Mouse (Mus musculus) embryo, embryonic 11.5 days (tissue): ENCODE results near the gene Josd1.

Experiments
- DNase-seq: peaks from one replicate; pipeline ENCODE4 v3.0.0-alpha.2; 2012; ENCODE audit warnings: low read depth, low spot score

The Josd1 gene

GRCm38 (mm10) chr15:79687646-79688267 lies at the start of gene Josd1:
Josd1 (minus strand) TSS chr15:79687919.
- DNase-seq = peak; percentile 90

- no peak for DNase-seq
Measured at GRCm38 (mm10) chr15:79734311-79734710, 46.6 kb upstream of the Josd1 start.

- no peak for DNase-seq
Measured at GRCm38 (mm10) chr15:79733640-79734039, 45.9 kb upstream of the Josd1 start.

- DNase-seq = no peak
Measured at GRCm38 (mm10) chr15:79733192-79733591, 45.5 kb upstream of the Josd1 start.

GRCm38 (mm10) chr15:79731554-79731953 lies 43.8 kb upstream of the Josd1 start:
- DNase-seq = no peak

- DNase-seq = no peak
Measured at GRCm38 (mm10) chr15:79728731-79729388, 41.1 kb upstream of the Josd1 start.

- DNase-seq = no peak
Measured at GRCm38 (mm10) chr15:79728311-79728710, 40.6 kb upstream of the Josd1 start.

GRCm38 (mm10) chr15:79727840-79728239 lies 40.1 kb upstream of the Josd1 start:
- DNase-seq = no peak

GRCm38 (mm10) chr15:79725190-79725789 lies 37.6 kb upstream of the Josd1 start:
- no peak for DNase-seq

GRCm38 (mm10) chr15:79723439-79723838 lies 35.7 kb upstream of the Josd1 start:
- DNase-seq = no peak

- DNase-seq = no peak
Measured at GRCm38 (mm10) chr15:79720796-79721195, 33.1 kb upstream of the Josd1 start.

- no peak for DNase-seq
Measured at GRCm38 (mm10) chr15:79720267-79720666, 32.5 kb upstream of the Josd1 start.

GRCm38 (mm10) chr15:79716710-79717109 lies 29.0 kb upstream of the Josd1 start:
- DNase-seq = no peak

- no peak for DNase-seq
Measured at GRCm38 (mm10) chr15:79715646-79716045, 27.9 kb upstream of the Josd1 start.

- no peak for DNase-seq
Measured at GRCm38 (mm10) chr15:79708229-79708822, 20.6 kb upstream of the Josd1 start.

GRCm38 (mm10) chr15:79706603-79707214 lies 19.0 kb upstream of the Josd1 start:
- DNase-seq = no peak

- DNase-seq = no peak
Measured at GRCm38 (mm10) chr15:79697558-79698187, 10.0 kb upstream of the Josd1 start.

GRCm38 (mm10) chr15:79697011-79697410 lies 9.3 kb upstream of the Josd1 start:
- DNase-seq = no peak

GRCm38 (mm10) chr15:79696508-79696907 lies 8.8 kb upstream of the Josd1 start:
- no peak for DNase-seq

- DNase-seq = no peak
Measured at GRCm38 (mm10) chr15:79695516-79695915, 7.8 kb upstream of the Josd1 start.

GRCm38 (mm10) chr15:79694512-79694911 lies 6.8 kb upstream of the Josd1 start:
- no peak for DNase-seq

GRCm38 (mm10) chr15:79693740-79694139 lies 6.0 kb upstream of the Josd1 start:
- DNase-seq = no peak
